Mouse (Mus musculus): ENCODE data around the gene Ctsc.

Gene Ctsc

GRCm38 (mm10) chr7:88295989-88296388 is 18.1 kb downstream of the Ctsc start:
- in situ Hi-C loops (cut with MseI, MboI) = no loop called here

DNA sequence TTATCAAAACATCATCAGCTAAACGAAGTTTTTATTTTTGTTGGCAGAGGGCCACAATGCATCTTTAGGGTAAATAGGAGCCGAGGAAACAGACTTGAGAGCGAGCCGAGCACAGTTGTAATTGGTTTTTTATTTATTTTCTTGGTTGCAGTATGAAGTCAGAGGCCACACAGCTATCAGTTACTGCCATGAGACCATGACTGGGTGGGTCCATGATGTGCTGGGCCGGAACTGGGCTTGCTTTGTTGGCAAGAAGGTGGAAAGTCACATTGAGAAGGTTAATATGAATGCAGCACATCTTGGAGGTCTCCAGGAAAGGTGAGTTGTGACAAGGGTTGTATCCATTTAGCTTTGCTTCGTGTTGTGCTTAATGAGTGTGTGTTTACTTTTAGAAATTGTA is 19.0 kb downstream of the Ctsc start:
- in situ Hi-C loops (cut with MseI, MboI) = no loop called here

DNA sequence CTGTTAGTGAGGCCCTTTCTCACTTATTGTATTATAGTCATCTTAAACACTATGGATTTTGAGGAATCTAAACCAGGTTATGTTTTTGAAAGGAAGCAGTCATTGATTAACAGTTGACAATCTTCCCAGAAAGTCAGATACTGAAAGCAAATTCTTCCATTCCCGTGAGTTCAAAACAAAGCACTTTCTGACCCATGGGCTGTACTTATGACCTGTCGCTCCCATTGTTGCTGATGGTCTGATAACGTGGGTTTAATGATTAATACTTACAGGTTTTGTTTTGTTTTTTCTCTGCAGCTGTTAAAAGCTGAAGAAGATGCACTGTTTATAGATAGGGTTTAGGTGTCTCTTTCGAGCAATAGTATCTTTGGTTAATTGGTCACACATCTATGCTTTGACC is 27.9 kb downstream of the Ctsc start:
- in situ Hi-C loops (cut with MseI, MboI) = no loop called here

- in situ Hi-C loops (cut with MseI, MboI) = no loop called here
Measured at GRCm38 (mm10) chr7:88306725-88307124, 28.8 kb downstream of the Ctsc start.

DNA sequence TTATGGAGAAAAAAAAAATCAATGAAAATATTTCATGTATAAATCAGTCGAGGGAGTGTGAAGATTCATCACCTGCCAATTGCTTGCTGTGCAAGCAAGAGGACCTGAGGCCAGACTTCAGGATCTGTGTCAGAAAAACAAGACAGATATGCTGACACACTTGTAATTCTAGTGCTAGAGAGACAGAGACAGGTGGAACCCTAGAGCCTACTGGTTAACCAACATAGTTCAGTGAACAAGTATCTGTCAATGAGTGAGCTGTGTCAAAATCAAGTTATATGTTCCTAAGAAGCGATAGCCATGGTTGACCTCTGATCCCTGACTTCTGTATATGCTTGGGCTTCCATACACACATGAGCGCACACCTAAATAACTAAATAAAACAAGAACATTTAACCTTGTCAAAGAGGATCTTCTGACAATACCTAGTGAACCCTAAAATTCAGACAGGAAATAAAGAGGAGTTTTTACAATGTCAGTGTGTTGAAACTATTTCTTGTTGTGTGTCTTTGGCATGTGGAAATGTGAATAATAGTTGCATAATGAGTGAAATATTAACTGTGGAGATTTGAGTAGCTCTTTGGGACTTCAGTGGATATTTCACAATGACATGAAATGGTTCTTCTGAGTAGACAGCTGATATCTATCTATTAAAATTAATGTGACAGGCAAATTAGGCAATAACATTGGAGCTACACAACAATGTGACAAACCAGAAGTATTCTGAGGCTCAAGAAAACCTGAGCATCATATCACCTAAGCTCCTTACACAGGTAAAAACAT is 32.7 kb downstream of the Ctsc start:
- in situ Hi-C loops (cut with MseI, MboI) = no loop called here

DNA sequence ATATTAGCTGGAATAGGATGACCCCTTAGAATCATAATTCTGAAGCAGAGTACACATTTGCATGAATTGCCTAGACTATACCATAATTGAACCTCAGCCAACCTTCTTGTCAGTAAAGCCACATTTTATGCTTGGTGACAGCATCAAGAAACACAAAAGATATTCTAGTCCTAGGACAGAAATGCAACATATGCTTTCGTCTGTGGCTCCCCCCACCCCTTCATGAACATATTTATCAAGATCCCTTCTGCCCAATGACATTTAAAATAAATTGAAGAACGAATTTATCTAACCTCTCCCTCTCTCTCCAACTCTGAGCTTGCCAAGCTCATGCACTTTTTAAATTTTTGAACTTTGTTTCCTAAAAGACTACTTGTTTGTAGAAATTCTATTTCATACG is 38.5 kb downstream of the Ctsc start:
- in situ Hi-C loops (cut with MseI, MboI) = no loop called here

DNA sequence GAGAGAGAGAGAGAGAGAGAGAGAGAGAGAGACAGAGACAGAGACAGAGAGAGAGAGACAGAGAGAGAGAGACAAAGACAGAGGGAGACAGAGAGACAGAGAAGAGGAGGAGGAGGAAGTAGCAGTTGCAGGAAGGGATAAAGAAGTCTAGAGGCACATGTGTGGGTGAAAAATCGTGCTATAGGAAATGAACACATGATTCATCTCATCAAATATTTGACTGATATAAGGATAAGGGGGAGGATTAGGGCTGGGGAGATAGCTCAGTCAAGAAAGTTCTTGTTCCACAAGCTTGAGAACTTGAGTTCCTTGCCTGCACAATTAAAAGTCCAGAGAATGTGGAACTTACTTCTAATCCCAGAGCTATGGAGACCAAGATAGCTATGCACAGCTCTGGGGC is 40.6 kb downstream of the Ctsc start:
- in situ Hi-C loops (cut with MseI, MboI) = no loop called here

GRCm38 (mm10) chr7:88318904-88319303 is 41.0 kb downstream of the Ctsc start:
- in situ Hi-C loops (cut with MseI, MboI) = no loop called here

- in situ Hi-C loops (cut with MseI, MboI) = no loop called here
Measured at GRCm38 (mm10) chr7:88319414-88320140, 41.7 kb downstream of the Ctsc start.

GRCm38 (mm10) chr7:88320628-88321336 is 42.9 kb downstream of the Ctsc start:
- in situ Hi-C loops (cut with MseI, MboI) = no loop called here

DNA sequence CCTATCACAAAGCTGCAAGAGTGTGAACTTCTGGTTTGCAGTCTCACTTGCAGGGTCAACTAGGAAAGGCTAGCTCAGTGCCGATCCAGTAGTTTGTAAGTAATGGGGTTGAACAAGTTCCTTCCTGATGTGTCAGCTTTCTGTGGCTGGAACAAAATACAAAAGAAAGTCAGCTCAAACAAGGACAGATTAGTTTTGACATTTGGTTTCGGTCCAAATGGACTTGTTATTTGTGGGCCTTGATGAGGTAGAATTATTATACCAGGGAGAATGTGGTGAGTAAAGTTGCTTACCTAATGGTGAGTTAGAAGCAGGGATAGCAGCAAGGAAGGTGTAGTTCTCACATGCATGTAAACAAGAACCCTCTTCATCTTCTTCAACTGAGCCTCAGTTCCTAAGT is 44.5 kb downstream of the Ctsc start:
- in situ Hi-C loops (cut with MseI, MboI) = no loop called here

DNA sequence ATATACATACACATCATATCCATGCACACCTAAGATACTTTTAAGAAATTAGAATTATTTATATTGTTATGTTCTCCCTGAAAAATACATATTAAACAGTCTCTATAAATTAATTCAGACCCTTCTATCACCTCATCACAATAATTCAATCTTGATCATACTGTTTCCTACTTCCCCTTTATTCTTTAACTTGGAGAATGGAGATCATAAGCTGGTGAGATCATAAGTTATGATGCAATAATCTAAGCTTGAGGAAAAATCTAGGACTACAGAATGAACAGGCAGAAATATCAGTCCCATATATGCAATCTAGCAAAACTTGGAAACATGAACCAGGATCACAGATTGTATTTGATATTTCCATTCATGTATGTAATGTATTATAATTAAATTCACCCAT is 49.6 kb downstream of the Ctsc start:
- in situ Hi-C loops (cut with MseI, MboI) = no loop called here

DNA sequence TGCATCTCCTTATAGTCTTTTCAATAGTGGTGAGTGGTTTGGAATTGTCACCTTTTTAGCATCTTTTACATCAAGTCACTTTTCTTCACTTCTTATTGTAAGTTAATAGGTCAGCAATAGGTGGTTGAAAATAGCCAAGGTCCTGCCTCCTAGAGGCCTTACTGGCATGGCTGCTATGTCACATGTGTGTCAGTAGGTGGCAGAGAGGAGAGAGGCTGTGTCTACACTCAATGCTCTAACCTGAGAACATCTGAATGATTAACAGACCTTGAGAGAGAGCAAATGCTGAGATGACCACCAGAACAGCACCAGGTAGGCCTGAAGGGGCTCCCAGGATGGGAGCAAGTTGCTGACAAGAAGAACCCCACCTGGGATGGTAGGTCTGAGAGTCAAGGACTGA is 65.9 kb downstream of the Ctsc start:
- in situ Hi-C loops (cut with MseI, MboI) = no loop called here

GRCm38 (mm10) chr7:88346035-88346434 is 68.2 kb downstream of the Ctsc start:
- in situ Hi-C loops (cut with MseI, MboI) = no loop called here

DNA sequence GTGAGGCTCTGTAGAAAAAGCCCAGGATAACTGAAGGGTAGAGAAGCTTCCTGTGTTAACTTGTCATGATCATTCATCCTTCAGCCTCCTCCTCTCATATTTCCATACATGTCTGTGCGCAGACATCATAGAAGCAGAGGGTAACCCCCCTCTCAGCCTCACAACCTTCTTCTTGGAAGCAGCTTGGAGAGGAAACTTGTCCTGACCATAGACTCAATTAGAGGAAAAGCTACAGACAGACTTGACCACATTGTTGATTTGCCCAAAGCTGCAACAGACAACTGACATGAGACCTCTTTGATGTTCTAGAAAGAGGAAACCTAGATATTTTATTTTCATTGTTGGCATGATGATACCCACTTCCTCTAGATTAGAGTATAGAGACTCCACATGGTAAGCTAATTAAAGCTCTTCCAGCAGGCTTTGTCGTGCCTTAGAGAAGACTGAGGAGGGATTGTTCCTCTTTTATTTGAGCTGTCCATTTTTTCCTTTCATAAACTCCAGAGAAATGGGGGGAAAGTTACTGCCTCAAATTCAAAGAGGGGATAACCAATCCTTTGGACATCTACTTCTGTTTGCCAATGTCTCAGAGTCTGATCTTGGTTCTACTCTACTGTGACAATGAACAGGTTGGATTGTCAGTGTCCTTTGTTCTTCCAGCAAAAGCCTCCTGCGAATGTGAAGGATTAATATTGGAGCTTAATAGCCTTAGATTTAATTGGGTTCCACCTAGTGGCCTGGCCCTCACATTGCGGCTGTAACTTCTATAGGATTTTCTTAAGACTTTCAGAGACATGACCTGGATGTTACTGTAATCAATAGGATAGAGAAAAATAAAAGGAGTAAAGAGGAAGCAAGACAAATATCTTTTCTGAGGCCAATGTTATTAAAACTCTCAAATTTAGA is 79.2 kb downstream of the Ctsc start:
- in situ Hi-C loops (cut with MseI, MboI) = no loop called here

GRCm38 (mm10) chr7:88358042-88358878 is 80.4 kb downstream of the Ctsc start:
- in situ Hi-C loops (cut with MseI, MboI) = no loop called here
